Mouse (Mus musculus) CH12.LX (cell line): ENCODE measurements around the gene Sirt5. TPM values are rescaled to one million over a fixed set of nuclear protein-coding genes. Genes with fewer than 3 reads are reported as not detected.

Experiments used
- DNase-seq: peaks from one replicate; pipeline ENCODE4 v3.0.0-alpha.2; 2013; ENCODE audit errors: extremely low read depth
- H3K27ac ChIP-seq: 2 replicates; pipeline ENCODE4 v1.5.1; 2012; ENCODE audit warnings: low read depth, mild to moderate bottlenecking, control low read depth, moderate library complexity; ENCODE audit not compliant: insufficient read depth
- H3K27me3 ChIP-seq: replicated peaks from 2 replicates; pipeline ENCODE3; 2012; ENCODE audit warnings: inconsistent platforms
- H3K36me3 ChIP-seq, 2 experiments: replicated peaks in 1 of 2; 2 replicates each; pipeline versions ENCODE3 to v1.6.1; 2012; ENCODE audit warnings: inconsistent platforms in 1 of 2, low read length in 1 of 2, mild to moderate bottlenecking in 1 of 2, mixed read lengths in 1 of 2, moderate library complexity in 1 of 2; ENCODE audit not compliant: control insufficient read depth in 1 of 2, insufficient read depth in 1 of 2
- H3K4me1 ChIP-seq, 2 experiments: 2 replicates each; pipeline ENCODE4 v1.6.1; 2012; ENCODE audit warnings: inconsistent platforms in 1 of 2, moderate library complexity in 1 of 2; ENCODE audit not compliant: insufficient read depth in 2 of 2, control insufficient read depth in 1 of 2
- H3K4me2 ChIP-seq: 2 replicates; pipeline ENCODE4 v1.6.1; 2012; ENCODE audit warnings: low read depth, mild to moderate bottlenecking, control low read depth; ENCODE audit not compliant: poor library complexity, insufficient read depth, severe bottlenecking
- H3K4me3 ChIP-seq, 3 experiments: fragments of 150-350 bp in 1 of 3; sonication (generic) in 1 of 3; replicated peaks in 1 of 3; 2 replicates each; pipeline versions ENCODE3 to v1.5.1; 2011 to 2012; ENCODE audit warnings: low read depth in 2 of 3, low read length in 2 of 3, mild to moderate bottlenecking in 2 of 3, moderate library complexity in 2 of 3, control low read depth in 1 of 3, improper control_type of control experiment in 1 of 3, inconsistent platforms in 1 of 3, mixed read lengths in 1 of 3; ENCODE audit not compliant: poor library complexity in 1 of 3
- H3K79me2 ChIP-seq: replicated peaks from 2 replicates; pipeline ENCODE4 v1.6.1; 2012; ENCODE audit warnings: mild to moderate bottlenecking, moderate library complexity; ENCODE audit not compliant: control insufficient read depth, poor library complexity, insufficient read depth, severe bottlenecking; ENCODE audit errors: extremely low read depth
- H3K9ac ChIP-seq: 2 replicates; pipeline ENCODE4 v1.6.1; 2012; ENCODE audit warnings: low read depth, mild to moderate bottlenecking, control low read depth, moderate library complexity; ENCODE audit not compliant: insufficient read depth
- H3K9me3 ChIP-seq: replicated peaks from 2 replicates; pipeline ENCODE3; 2012; ENCODE audit warnings: low read length, inconsistent platforms, mixed read lengths
- BHLHE40 ChIP-seq: IDR thresholded peaks from 2 replicates; pipeline ENCODE4 v1.6.1; 2011; ENCODE audit warnings: mild to moderate bottlenecking, low read depth, low read length, improper control_type of control experiment
- CHD1 ChIP-seq: IDR thresholded peaks from 2 replicates; pipeline ENCODE4 v1.6.1; 2012; ENCODE audit warnings: low read depth, low read length, improper control_type of control experiment, inconsistent platforms
- CHD2 ChIP-seq: IDR thresholded peaks from 2 replicates; pipeline ENCODE4 v1.6.1; 2011; ENCODE audit warnings: low read length, improper control_type of control experiment
- CTCF ChIP-seq, 2 experiments: IDR thresholded peaks in 1 of 2; conservative IDR thresholded peaks in 1 of 2; 2 replicates each; pipeline ENCODE4 v1.5.1; 2011 to 2012; ENCODE audit warnings: low read depth in 2 of 2, low read length in 2 of 2, improper control_type of control experiment in 1 of 2, inconsistent platforms in 1 of 2, mild to moderate bottlenecking in 1 of 2, moderate library complexity in 1 of 2
- E2F4 ChIP-seq: IDR thresholded peaks from 2 replicates; pipeline ENCODE4 v1.6.1; 2011; ENCODE audit warnings: low read depth, low read length, improper control_type of control experiment; ENCODE audit not compliant: insufficient replicate concordance
- ELF1 ChIP-seq: IDR thresholded peaks from 2 replicates; pipeline ENCODE4 v1.6.1; 2014; ENCODE audit warnings: low read depth, mild to moderate bottlenecking, inconsistent platforms, low read length, improper control_type of control experiment
- EP300 ChIP-seq: IDR thresholded peaks from 2 replicates; pipeline ENCODE4 v1.6.1; 2011; ENCODE audit warnings: low read length, improper control_type of control experiment
- ETS1 ChIP-seq: conservative IDR thresholded peaks from 2 replicates; pipeline ENCODE4 v1.6.1; 2012; ENCODE audit warnings: low read depth, mild to moderate bottlenecking, inconsistent platforms, low read length, improper control_type of control experiment, moderate library complexity
- GABPA ChIP-seq: IDR thresholded peaks from 2 replicates; pipeline ENCODE4 v1.6.1; 2012; ENCODE audit warnings: low read depth, low read length, improper control_type of control experiment, inconsistent platforms; ENCODE audit not compliant: insufficient replicate concordance
- HCFC1 ChIP-seq: IDR thresholded peaks from 2 replicates; pipeline ENCODE4 v1.6.1; 2012; ENCODE audit warnings: low read depth, mild to moderate bottlenecking, inconsistent platforms, low read length, improper control_type of control experiment
- JUND ChIP-seq: conservative IDR thresholded peaks from 2 replicates; pipeline ENCODE4 v1.6.1; 2011; ENCODE audit warnings: low read depth, low read length, improper control_type of control experiment
- KAT2A ChIP-seq: IDR thresholded peaks from 2 replicates; pipeline ENCODE4 v1.6.1; 2012; ENCODE audit warnings: low read length, improper control_type of control experiment, inconsistent platforms; ENCODE audit not compliant: insufficient replicate concordance
- MAFK ChIP-seq: IDR thresholded peaks from 2 replicates; pipeline ENCODE4 v1.6.1; 2011; ENCODE audit warnings: low read length, improper control_type of control experiment; ENCODE audit not compliant: insufficient replicate concordance
- MAX ChIP-seq: IDR thresholded peaks from 2 replicates; pipeline ENCODE4 v1.6.1; 2011; ENCODE audit warnings: low read length, improper control_type of control experiment
- MAZ ChIP-seq: IDR thresholded peaks from 2 replicates; pipeline ENCODE4 v1.6.1; 2012; ENCODE audit warnings: low read depth, mild to moderate bottlenecking, inconsistent platforms, low read length, improper control_type of control experiment, moderate library complexity
- MEF2A ChIP-seq: IDR thresholded peaks from 2 replicates; pipeline ENCODE4 v1.6.1; 2014; ENCODE audit warnings: low read depth, mild to moderate bottlenecking, inconsistent platforms, low read length, improper control_type of control experiment, borderline replicate concordance
- NRF1 ChIP-seq: IDR thresholded peaks from 2 replicates; pipeline ENCODE4 v1.6.1; 2014; ENCODE audit warnings: low read depth, mild to moderate bottlenecking, inconsistent platforms, low read length, improper control_type of control experiment, moderate library complexity
- PAX5 ChIP-seq: IDR thresholded peaks from 2 replicates; pipeline ENCODE4 v1.6.1; 2012; ENCODE audit warnings: low read length, inconsistent platforms, mixed read lengths
- POLR2A ChIP-seq: IDR thresholded peaks from 2 replicates; pipeline ENCODE4 v1.6.1; 2011; ENCODE audit warnings: low read depth, mild to moderate bottlenecking, improper control_type of control experiment, low read length
- POLR2AphosphoS2 ChIP-seq: IDR thresholded peaks from 2 replicates; pipeline ENCODE4 v1.6.1; 2011; ENCODE audit warnings: low read depth, low read length, improper control_type of control experiment
- RAD21 ChIP-seq: IDR thresholded peaks from 2 replicates; pipeline ENCODE4 v1.6.1; 2011; ENCODE audit warnings: low read depth, mild to moderate bottlenecking, low read length, improper control_type of control experiment, moderate library complexity
- SMC3 ChIP-seq: IDR thresholded peaks from 2 replicates; pipeline ENCODE4 v1.6.1; 2011; ENCODE audit warnings: low read depth, low read length, improper control_type of control experiment
- TBP ChIP-seq: conservative IDR thresholded peaks from 2 replicates; pipeline ENCODE4 v1.6.1; 2011; ENCODE audit warnings: low read depth, low read length, improper control_type of control experiment
- UBTF ChIP-seq: IDR thresholded peaks from 2 replicates; pipeline ENCODE4 v1.6.1; 2012; ENCODE audit warnings: low read depth, mild to moderate bottlenecking, inconsistent platforms, low read length, improper control_type of control experiment, moderate library complexity
- ZC3H11A ChIP-seq: IDR thresholded peaks from 2 replicates; pipeline ENCODE4 v1.6.1; 2012; ENCODE audit warnings: low read depth, mild to moderate bottlenecking, inconsistent platforms, low read length, improper control_type of control experiment
- ZMIZ1 ChIP-seq: IDR thresholded peaks from 2 replicates; pipeline ENCODE4 v1.6.1; 2012; ENCODE audit warnings: low read depth, mild to moderate bottlenecking, inconsistent platforms, low read length, improper control_type of control experiment
- ZNF384 ChIP-seq: IDR thresholded peaks from 2 replicates; pipeline ENCODE4 v1.6.1; 2012; ENCODE audit warnings: low read depth, low read length, improper control_type of control experiment, inconsistent platforms
- dilution Hi-C: fragments of 300-500 bp; cut with MboI; formaldehyde crosslinking; loops from 2 replicates; pipeline ENCODE4 v1.14.3; 2020; ENCODE audit warnings: low sequenced_read_pairs; ENCODE audit not compliant: extremely low pct_unique_long_range_greater_than_20kb, extremely low pct_ligation_motif_present
- in situ Hi-C: fragments of 300-500 bp; cut with MboI; formaldehyde crosslinking; loops from 3 replicates; pipeline ENCODE4 v1.14.3; 2019; ENCODE audit warnings: low sequenced_read_pairs, low pct_ligation_motif_present, low pct_unique_long_range_greater_than_20kb, mixed read lengths
- polyA plus RNA-seq: library from polyadenylated mRNA; unstranded; fragments of >175 nt; gene quantifications from 2 replicates; pipeline ENCODE4 v1.2.1, GENCODE M21; 2012; ENCODE audit warnings: low read depth; ENCODE audit not compliant: insufficient read length
- total RNA-seq, 2 experiments: library from RNA; depleted of rRNA; stranded (reverse); fragments of 300-350 nt in 1 of 2; fragments of >200 nt in 1 of 2; gene quantifications; 2 replicates each; pipeline ENCODE4 v1.2.3; 2012 to 2014

The Sirt5 gene
- total and polyA plus RNA-seq, 3 experiments: 8.2 to 11.3 (median 9.3) TPM

- no peaks in the 10 kb centered on the region for H3K79me2 ChIP-seq
- no peaks in the 10 kb centered on the region for H3K27me3 ChIP-seq
- H3K27ac ChIP-seq: no peak overlapping the region
- no peak for TF ChIP-seq TBP
- TF ChIP-seq PAX5: no peak
- TF ChIP-seq ZMIZ1: no peak
- no peak for TF ChIP-seq BHLHE40
- TF ChIP-seq MAZ: no peak
- TF ChIP-seq UBTF: no peak
- TF ChIP-seq RAD21: no peak
- no peak for TF ChIP-seq ELF1
- no peak for TF ChIP-seq E2F4
- TF ChIP-seq CTCF (conservative IDR thresholded peaks at IDR 0.05 in 1 of 2, IDR thresholded peaks at IDR 0.05 in 1 of 2; ENCODE audit: low read depth in 2 of 2, low read length in 2 of 2): no peak
- TF ChIP-seq ETS1: no peak
- TF ChIP-seq POLR2A: no peak
- TF ChIP-seq ZNF384: no peak
- TF ChIP-seq GABPA: no peak
- no peak for TF ChIP-seq KAT2A
- TF ChIP-seq CHD2: no peak
- no peak for TF ChIP-seq ZC3H11A
- TF ChIP-seq POLR2AphosphoS2: no peak
- DNase-seq: no peak
- in situ Hi-C loops: no loop called here
- H3K4me1 ChIP-seq: peaks cover 0 to 10% of the 10 kb centered on the region in 2 experiments; a peak in 2 of 4 replicates
- dilution Hi-C loops: no loop called here
- H3K4me3 ChIP-seq: no peak overlapping the region
- peaks cover 45 to 84% of the 10 kb centered on the region in 2 experiments for H3K36me3 ChIP-seq
- H3K9ac ChIP-seq: no peak overlapping the region
- H3K4me2 ChIP-seq: no peak overlapping the region
- no peaks in the 10 kb centered on the region for H3K9me3 ChIP-seq
Observed at GRCm38 (mm10) chr13:43415249-43415648, 50.0 kb downstream of the Sirt5 start.

DNA sequence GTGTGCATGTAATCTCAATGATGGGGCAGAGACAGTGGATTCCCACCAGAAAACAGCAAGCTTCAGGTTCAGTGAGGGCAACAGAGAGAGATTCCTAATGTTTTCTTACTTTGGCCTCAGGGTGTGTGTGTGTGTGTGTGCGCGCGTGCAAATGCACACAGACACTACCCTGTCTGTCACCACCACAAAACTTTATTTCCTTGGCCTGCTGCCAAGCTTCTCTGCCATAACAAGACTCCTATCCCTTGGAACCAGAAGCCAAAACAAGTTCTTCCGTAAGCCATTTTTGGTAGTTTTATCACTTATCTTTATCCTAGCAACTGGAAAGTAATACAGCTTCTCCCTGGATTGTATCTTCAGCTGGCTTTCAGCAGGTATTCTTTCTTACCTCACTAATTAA is 63.1 kb downstream of the Sirt5 start:
- Histone ChIP-seq H3K9ac (no peak overlapping the region), H3K4me3 (no peak overlapping the region), H3K9me3 (no peaks in the 10 kb centered on the region), H3K4me2 (no peak overlapping the region), H3K27me3 (no peaks in the 10 kb centered on the region), H3K79me2 (no peaks in the 10 kb centered on the region)
- in situ Hi-C loops (loop anchor here (10.0 kb wide), 1 partner anchor 64 kb away; the partner anchor contains the start of gene Sirt5), dilution Hi-C loops (no loop called here)
- no peak for DNase-seq
- no peak for TF ChIP-seq TBP
- no peak for TF ChIP-seq ZC3H11A
- TF ChIP-seq MAX: no peak
- no peak for TF ChIP-seq CHD1
- TF ChIP-seq HCFC1: no peak
- no peak for TF ChIP-seq MAZ
- TF ChIP-seq NRF1: no peak
- TF ChIP-seq EP300: no peak
- no peak for TF ChIP-seq GABPA
- TF ChIP-seq MAFK: no peak
- no peak for TF ChIP-seq SMC3
- no peak for TF ChIP-seq E2F4
- no peak for TF ChIP-seq JUND
- no peak for TF ChIP-seq MEF2A
- TF ChIP-seq, all 38 proteins: peak for 0
- H3K4me1 ChIP-seq: peaks cover 3 to 20% of the 10 kb centered on the region in 2 experiments; a peak in 3 of 4 replicates
- H3K36me3 ChIP-seq: peaks cover 5 to 40% of the 10 kb centered on the region in 2 experiments
- H3K27ac ChIP-seq: no peak overlapping the region
